Mouse (Mus musculus) Muller cell, postnatal 12 days (primary cell): ENCODE data around the gene BC028528.
"Not testable (repeated sequence)": the region's sequence is repeated elsewhere in the genome, so short reads cannot be mapped to it uniquely, and the experiment has no call there.

ENCODE experiments used
- DNase-seq: peaks from one replicate; pipeline ENCODE4 v3.0.0-alpha.2; 2015; ENCODE audit errors: inconsistent ontology term

Gene BC028528

GRCm38 (mm10) chr3:95905146-95905939 is 13.5 kb upstream of the BC028528 start:
- peak; percentile 80 for DNase-seq

GRCm38 (mm10) chr3:95904568-95904967 is 12.8 kb upstream of the BC028528 start, which contains the start of gene Car14:
Car14 (minus strand) TSS chr3:95904691.
- peak; percentile 44 for DNase-seq

DNA sequence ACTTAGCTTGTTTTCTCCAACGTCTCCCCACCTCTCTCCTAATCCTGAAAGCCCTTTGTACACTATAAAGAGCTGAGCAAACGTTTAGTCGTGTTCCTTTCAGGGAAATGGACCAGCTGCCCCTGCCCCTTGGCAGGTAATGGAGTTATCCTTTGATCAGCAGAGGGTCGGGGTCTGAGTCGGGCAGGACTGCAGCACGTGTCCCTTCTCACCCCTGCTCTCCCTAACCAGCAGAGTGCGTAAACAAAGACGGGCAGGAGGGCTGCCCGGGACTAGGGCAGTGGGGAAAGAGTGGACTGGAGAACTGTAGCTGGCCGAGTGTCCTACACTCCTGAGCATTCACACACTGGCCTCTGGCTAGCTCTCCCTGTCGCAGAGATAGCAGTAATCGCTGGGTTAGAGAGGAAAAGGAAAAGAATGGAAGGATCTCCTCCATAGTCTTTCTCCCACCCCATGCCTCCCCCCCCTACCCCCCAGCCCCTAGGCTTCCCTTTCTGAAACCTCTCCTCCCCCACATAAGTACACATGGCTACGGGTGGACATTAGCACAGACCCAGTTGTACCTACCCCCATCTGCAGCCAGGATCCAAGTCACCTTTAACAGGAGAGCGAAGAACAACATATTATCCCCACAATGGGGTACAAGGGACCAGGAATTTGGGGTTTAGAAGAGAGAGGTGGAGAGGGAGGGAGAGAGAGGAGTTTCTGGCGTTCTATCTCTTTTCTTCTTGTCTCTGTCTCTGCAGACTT is 12.1 kb upstream of the BC028528 start:
- no peak for DNase-seq

DNA sequence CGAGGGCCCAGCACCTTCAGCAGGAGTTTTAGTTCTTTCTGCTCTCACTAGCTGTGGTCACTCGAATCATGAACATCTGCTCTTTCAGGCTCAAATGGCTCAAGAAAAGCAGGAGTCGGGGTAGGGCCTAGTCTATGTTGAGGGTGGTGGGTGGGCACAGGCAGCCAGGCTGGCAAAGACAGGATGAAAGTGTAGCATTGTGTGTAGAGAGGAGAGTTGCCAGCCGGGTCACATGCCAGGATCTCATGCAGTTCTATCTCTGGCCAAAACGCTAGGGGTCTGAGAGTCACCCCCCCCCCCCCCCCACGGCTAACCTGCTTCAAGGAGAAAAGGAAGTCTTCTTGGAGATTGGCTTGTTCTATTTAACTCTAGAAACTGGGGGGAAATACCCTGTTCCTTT is 10.8 kb upstream of the BC028528 start:
- DNase-seq: no peak

- no peak for DNase-seq
These were observed 10.5 kb upstream of the BC028528 start for GRCm38 (mm10) chr3:95902373-95902625.

GRCm38 (mm10) chr3:95901616-95902372 is 10.0 kb upstream of the BC028528 start:
- no peak for DNase-seq

GRCm38 (mm10) chr3:95899800-95900524 is 8.2 kb upstream of the BC028528 start:
- no peak for DNase-seq

DNA sequence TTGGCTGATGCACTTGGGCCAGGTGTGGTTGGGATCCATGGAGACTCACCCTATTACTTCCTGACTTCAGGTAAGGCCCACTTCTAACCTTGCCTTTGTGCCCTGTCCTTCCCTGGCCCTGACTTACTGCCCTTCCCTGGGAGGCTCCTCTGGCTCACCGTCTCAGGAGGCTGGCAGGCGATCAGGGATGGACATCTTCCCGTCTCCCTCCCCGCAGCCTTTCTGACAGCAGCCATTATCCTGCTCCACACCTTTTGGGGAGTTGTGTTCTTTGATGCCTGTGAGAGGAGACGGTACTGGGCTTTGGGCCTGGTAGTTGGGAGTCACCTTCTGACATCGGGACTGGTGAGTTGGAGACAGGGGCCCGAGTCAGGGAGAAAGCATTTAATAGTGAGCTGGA is 3.7 kb upstream of the BC028528 start:
- DNase-seq: not testable (repeated sequence)

- DNase-seq: peak; percentile 78
These were observed 2.7 kb upstream of the BC028528 start for GRCm38 (mm10) chr3:95894317-95895160.

DNA sequence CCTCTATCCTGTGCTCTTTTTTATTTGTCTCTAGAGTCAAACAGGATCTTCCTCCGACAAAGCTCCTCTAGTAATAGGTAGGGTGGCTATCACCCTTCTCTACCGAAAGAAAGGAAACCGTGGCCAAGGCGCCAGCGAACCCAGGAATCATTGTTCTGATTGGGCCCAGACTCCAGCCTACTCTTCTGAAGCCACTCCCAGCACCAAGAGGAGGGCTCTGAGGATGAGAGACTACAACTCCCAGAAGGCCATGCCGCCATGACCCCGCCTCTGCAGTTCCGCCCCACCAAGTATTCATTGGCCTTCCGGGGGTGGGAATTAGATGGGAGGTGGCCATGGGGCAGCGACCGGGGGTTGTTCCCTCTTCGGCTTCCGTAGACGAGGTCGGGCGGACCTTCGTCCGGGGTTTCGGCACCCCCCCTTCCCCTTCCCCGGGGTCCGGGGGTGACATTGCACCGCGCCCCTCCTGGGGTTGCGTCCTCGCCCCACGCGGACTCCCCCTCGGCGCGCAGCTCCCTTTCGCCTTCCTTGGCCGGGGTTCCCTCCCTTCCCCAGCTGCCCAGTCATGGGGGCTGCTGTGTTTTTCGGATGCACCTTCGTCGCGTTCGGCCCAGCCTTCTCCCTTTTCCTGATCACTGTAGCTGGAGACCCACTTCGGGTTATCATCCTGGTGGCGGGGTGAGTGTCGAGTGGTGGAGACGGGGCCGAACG is 2.0 kb upstream of the BC028528 start, which contains the start of gene Aph1a:
Gene Aph1a (plus strand): TSS at position 364 of the 711 bp plus-strand sequence.
- DNase-seq: peak; percentile 99

- no peak for DNase-seq
These were observed 1.3 kb upstream of the BC028528 start for GRCm38 (mm10) chr3:95893126-95893525.

- no peak for DNase-seq
These were observed 554 bp upstream of the BC028528 start for GRCm38 (mm10) chr3:95892066-95893052.

DNA sequence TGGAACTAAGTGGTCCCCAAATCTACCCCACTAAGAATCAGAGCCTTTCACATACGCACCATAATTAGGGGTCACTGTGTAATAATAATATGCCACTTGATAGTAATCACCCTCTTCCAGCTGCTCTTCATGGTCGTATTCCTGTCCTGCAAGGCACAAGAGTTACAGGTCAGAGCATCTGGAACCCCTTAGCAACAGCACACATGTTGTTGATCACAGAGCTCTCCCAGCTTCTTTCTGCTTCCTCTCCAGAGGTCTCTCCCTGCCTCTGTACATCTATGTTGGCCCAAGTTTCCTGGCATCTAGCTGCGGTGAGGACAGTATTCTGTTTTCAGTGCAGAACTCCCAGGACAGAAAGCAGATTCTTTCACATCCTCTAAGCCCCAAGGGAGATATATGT is 2.1 kb downstream of the BC028528 start:
- DNase-seq: no peak

DNA sequence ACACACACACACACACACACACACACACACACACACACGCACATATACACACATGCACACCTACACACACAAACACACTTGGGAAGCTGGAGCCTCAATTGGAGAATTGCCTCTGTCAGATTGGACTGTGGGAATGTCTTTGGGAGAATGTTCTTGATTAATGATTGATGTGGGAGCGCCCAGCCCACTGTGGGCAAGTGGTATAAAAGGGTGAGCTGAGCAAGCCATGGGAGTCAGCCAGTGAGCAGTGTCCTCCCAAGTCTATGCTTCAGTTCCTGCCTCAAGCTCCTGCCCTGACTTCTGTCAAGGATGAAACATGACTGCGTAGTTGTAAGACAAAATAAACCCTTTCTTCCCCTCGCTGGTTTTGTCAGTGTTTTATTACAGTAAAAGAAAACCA is 4.2 kb downstream of the BC028528 start:
- DNase-seq: no peak

- no peak for DNase-seq
These were observed 7.4 kb downstream of the BC028528 start for GRCm38 (mm10) chr3:95884400-95884799.

DNA sequence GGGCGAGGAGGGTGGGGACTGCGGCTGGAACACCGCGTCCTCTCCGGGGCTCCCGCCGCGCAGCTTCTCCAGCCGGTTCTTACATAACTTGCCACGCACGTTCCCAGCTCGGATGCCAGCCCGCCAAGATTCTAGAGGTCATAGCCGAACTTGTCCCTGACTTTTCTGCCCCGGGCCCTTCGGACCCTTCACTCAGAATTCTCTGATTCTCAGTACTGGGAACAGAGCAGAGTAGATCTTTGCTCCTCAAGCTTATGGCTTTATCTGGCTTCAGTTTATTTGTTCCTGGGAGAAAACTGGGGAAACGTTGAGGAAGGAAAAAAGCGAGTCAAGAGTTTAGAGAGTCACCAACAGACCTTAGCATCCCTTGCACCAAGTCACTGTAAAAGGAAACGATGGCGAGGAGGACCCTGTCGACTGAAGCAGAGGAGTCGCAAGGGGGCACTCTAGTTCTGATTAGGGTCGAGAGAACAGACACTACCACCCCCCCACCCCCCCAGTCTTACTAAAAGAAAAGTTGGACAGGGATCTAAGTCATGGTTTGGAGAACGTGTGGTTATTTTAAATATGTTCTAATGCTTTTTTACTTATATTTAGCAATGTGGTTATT is 8.9 kb downstream of the BC028528 start:
- DNase-seq: peak; percentile 84

DNA sequence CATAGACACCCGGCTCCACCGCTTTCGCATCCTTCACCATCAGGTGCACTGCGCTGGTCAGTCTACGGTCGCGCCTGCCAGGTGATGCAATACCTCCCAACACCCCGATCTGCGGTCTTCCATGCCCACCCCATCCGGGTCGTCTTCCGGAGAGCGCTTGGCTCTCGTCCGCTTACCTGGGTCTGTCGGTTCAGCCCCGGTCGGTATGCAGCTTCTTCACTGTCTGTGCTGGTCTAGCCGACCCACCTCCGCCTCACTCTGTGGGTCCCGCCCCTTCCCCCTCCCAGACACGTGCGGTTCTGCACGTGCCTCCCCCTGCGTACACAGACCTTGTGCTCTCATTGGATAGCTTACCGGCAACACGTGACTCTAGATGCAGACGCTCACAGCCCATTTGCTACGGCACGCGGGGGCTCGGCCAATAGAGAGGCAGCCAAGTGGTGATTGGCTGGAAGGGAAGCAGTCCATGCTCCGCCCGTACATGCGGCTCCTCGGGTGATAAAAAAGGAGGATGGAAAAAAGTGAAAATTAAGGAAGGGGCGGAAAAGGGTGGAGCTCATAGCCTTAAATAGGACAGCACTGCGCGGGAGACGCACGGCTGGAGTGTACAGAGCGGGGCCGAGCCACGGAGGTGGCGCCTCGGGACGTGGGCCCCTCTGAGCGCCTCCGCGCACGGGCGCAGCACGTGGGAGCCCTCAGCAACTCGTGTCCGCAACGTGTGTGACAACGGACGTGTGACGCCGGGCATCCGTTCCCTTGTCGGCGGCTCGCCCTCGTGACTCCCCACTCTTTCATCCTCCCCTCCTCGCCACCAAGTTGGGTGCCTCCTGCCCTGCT is 9.6 kb downstream of the BC028528 start, which contains the start of gene Ciart:
Gene Ciart (minus strand): TSS at position 273 of the 837 bp plus-strand sequence.
- peak; percentile 99 for DNase-seq
